Mouse (Mus musculus): Measurements from ENCODE around the gene Osbpl10.

GRCm38 (mm10) chr9:115005446-115005845 lies 27.1 kb downstream of the Osbpl10 start:
- TF ChIP-seq GATA1 (IDR thresholded peaks at IDR 0.05; ENCODE audit: borderline replicate concordance, low read length) (no peak), FLI1 (IDR thresholded peaks at IDR 0.05; ENCODE audit: low read length) (no peak)
